Mouse (Mus musculus): ENCODE data around the gene Adcy9.
"Not testable (repeated sequence)": the region's sequence is repeated elsewhere in the genome, so short reads cannot be mapped to it uniquely, and the experiment has no call there.

Adcy9 gene

GRCm38 (mm10) chr16:4394991-4395590 lies 25.2 kb downstream of the Adcy9 start:
- intact Hi-C loops (cut with DNase I), result no loop called here

- intact Hi-C loops (cut with DNase I), result no loop called here
These were observed 36.7 kb downstream of the Adcy9 start for GRCm38 (mm10) chr16:4383473-4384038.

GRCm38 (mm10) chr16:4382406-4382805 lies 37.9 kb downstream of the Adcy9 start:
- intact Hi-C loops (cut with DNase I), result no loop called here

- intact Hi-C loops (cut with DNase I), result no loop called here
These were observed 38.8 kb downstream of the Adcy9 start for GRCm38 (mm10) chr16:4381487-4381886.

- intact Hi-C loops (cut with DNase I), result loop anchor here (5.0 kb wide), 1 partner anchor 39 kb away; no protein-coding TSS in a partner anchor
These were observed 41.5 kb downstream of the Adcy9 start for GRCm38 (mm10) chr16:4378788-4379187.

GRCm38 (mm10) chr16:4377556-4377955 lies 42.7 kb downstream of the Adcy9 start:
- intact Hi-C loops (cut with DNase I), result loop anchor here (5.0 kb wide), 1 partner anchor 40 kb away; no protein-coding TSS in a partner anchor

DNA sequence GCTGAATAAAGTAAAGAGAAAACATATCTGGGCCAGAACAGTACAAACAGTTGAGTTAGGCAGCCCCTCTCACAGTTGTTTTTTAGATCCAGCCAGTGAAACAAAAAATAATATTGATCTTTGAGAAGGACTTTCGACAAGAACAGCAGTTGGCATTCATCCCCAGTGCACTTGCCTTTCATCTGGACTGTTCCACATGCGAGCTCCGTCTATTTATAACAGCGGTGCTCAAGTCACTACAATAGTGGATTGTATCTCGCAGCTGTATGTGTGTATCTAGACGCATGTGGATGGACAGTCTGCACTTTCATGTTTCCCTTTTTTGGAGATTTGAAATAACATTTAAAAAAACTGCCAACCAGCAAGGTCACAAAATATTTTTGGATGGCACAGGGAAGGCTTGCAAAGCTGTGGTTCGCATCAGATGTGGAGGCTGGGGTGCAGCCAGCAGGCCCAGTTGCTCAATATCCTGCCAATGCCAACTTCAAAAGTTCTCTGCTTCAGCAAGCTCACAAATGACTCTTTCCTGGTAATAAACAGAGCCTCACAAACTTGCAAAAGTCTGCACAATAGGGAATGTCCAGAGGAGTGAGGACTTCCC lies 45.4 kb downstream of the Adcy9 start:
- intact Hi-C loops (cut with DNase I), result loop anchor here (5.0 kb wide), 1 partner anchor 42 kb away; no protein-coding TSS in a partner anchor

DNA sequence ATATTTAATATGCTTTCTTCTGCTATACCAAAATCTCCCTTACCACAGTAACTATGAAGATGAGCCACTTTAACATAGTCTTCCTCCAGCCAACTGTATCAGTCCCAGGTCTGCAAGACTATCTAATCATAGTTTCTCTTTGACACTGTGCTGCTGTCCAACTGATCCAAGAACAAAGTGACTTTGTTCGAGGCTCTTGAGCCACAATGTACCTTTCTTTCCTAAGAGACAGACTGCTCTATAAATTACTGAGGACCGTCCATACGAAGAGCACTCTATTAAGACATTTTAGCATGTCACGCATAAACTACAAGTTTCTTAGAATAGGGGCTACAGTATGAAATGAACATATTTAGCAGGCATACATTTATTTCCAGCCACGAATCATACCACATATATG lies 46.0 kb downstream of the Adcy9 start:
- intact Hi-C loops (cut with DNase I), result no loop called here

- intact Hi-C loops (cut with DNase I), result no loop called here
These were observed 49.3 kb downstream of the Adcy9 start for GRCm38 (mm10) chr16:4371039-4371438.

DNA sequence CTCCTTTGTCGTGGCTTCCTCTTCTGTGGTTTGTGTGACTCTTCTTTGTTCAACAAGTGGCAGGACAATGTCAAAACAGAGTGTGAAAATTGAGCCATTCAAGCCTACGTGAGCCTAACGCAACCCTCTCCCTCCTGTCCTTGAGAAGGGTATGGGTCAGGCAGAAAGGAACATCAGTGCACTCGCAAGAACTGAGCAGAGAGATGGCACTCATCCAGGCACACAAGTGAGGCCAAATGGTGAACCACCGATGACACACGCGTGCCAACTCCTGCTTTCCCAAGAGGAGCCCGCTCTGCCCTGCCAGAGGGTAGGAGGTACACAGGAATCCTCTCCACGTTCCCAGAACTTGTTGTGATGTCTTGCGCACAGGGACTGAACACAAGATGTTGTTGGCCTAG lies 50.2 kb downstream of the Adcy9 start:
- intact Hi-C loops (cut with DNase I), result no loop called here

DNA sequence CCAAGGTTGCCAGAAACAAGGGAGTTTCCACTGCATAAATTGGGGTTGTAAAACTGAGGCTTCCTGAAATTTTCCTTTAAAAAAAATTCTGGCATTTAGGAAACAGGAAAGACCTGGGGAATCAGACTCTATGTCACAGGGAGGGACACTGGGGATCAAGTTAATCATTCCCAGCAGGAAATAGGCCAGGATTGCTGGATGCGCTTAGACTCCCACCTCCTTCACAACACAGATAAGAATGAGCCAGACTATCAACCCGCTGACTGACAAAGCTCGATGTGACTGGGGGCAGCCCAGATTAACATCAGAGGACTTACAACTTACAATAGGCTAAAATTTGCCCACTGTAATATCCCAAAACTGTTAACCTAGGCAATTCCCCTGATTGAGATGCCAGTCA lies 52.4 kb downstream of the Adcy9 start:
- intact Hi-C loops (cut with DNase I), result no loop called here

DNA sequence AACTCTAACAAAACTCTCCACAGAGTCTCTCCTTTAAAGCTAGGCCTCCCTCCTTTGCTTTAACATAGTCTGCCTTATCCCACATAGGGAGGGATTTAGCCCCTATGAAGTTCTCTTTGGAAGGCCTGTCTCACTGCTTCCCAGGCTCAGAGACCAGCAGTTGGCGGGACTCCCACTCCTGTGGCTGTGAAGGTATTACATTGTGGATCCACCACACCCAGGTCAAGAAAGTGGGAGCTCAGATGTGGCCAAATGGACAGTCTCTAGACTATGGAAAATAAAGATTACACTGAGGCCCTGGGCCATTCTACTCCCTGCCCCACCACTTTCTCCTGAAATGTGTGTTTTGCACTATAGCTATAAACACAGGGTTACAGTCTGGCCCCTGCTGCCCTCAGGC lies 53.0 kb downstream of the Adcy9 start:
- intact Hi-C loops (cut with DNase I), result no loop called here

- intact Hi-C loops (cut with DNase I), result no loop called here
These were observed 53.6 kb downstream of the Adcy9 start for GRCm38 (mm10) chr16:4366671-4367070.

DNA sequence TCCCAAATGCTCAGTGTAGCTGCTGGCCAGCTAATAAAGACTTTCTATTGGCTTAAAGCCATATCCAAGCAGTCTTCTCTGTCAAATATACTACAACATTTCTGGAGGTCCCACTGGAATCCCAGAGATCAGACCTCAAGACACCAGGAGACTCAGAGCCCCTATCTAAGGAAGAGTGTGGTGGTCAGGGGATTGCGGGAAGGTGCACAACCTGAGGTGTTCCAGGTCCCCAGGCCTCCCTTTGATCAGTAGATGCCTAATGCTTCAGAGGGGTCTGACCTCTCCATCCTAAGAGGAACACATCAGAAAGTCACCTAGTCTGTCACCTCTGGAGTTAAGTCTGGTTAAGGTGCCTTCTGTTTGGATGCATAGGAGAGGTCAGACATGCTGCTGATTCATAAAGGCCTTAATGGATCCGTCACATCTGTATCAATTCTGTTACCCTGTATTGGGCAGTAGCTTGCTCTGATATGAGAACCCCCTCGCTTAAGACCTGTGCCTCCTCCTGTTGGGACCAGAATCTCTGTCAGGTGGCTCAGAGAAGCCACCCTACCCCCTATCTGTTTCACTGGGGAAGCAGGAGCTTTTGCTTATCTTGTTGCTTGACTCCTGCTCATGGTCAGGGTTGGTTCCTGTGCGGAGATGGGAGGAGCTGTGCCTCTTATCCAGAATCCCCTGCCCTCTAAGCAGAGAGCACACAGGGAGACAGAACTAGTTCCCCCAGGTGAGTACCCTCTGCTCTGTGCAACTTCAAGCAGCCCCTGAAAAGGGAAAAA lies 56.8 kb downstream of the Adcy9 start:
- intact Hi-C loops (cut with DNase I), result no loop called here

GRCm38 (mm10) chr16:4355260-4356043 lies 64.8 kb downstream of the Adcy9 start:
- intact Hi-C loops (cut with DNase I), result no loop called here

- intact Hi-C loops (cut with DNase I), result no loop called here
These were observed 77.7 kb downstream of the Adcy9 start for GRCm38 (mm10) chr16:4342579-4342978.

DNA sequence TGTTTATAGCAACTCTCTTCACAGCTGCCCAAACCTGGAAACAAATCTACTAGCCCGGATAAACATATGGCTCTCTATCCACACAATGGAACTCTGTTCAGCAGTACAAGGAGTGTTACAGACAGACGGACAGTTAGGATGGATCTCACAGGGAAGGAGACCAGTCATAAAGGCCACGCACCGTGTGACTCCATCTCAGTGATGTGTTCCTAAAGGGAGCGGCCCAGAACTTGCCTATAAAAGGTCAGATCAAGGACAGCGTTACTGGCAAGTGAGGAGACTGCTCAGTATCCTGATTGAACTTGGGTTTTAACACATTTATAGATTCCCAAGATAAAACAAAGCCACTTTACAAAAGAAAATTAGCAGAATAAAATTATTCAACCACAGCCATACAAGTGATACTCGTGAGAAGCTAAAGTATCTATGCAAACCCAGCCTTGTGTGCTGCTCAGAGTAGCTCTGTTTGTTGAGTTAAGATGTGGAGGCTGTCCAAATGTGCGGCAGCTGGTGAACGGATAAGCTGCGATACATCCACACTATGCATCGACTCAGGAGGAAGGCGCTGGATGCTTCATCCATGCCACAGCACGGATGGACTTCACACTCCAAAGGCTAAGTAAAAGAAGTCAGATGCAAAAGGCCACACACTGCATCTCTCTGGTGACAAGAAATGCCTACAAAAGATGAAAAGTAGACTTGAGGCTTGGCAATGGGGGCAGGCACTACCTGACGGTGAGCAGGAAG lies 78.8 kb downstream of the Adcy9 start:
- intact Hi-C loops (cut with DNase I), result no loop called here

- intact Hi-C loops (cut with DNase I), result not testable (repeated sequence)
These were observed 81.1 kb downstream of the Adcy9 start for GRCm38 (mm10) chr16:4339216-4339615.

GRCm38 (mm10) chr16:4337269-4337668 lies 83.0 kb downstream of the Adcy9 start:
- intact Hi-C loops (cut with DNase I), result no loop called here

DNA sequence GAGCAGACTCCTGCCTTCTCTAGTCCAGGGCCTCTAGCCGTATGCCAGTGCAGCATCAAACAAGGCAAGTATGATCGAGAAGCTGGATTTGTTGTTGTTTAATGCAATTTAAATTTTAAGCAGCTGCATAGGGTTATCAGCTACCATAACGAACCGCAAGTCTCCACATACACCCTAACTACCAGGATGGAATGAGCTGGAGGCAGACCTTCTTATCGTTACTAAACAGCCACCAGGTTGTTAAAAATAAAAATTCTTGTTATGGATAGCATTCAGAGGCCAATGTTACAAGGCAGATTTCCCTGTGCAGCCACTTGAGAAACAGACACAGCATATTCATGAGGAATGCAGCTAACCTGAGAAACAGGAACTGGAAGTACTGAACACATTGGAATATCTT lies 86.5 kb downstream of the Adcy9 start:
- intact Hi-C loops (cut with DNase I), result no loop called here

DNA sequence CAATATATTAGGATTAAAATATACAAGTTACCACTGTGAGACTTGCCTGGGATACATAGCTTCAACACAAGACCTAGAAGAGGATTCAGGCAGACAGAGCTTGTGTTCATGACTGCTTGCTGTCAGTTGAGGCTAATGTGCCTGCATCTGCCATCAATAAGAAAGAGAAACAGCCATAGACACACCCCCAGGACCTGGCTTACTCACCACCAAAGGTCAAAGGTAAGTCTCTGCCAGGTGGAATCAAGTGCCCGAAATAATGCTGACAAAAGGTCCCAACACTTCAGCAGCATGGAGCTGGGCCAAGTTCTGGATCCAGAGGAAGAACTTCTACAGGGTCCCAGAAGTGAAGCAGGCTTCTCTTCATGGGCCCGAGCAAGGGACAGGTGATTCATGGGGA lies 86.9 kb downstream of the Adcy9 start:
- intact Hi-C loops (cut with DNase I), result no loop called here
